Mouse (Mus musculus) cerebellum, postnatal 36 days (tissue): Measurements from ENCODE around the gene Maml3.

Experiments
- DNase-seq, 2 experiments: peaks; one replicate each; pipeline ENCODE4 v3.0.0; 2021 to 2022; ENCODE audit warnings: mixed read lengths in 2 of 2

Maml3 gene

GRCm38 (mm10) chr3:51866446-51866845 lies 238.4 kb downstream of the Maml3 start:
- peak; percentile 62 to 69 for DNase-seq

DNA sequence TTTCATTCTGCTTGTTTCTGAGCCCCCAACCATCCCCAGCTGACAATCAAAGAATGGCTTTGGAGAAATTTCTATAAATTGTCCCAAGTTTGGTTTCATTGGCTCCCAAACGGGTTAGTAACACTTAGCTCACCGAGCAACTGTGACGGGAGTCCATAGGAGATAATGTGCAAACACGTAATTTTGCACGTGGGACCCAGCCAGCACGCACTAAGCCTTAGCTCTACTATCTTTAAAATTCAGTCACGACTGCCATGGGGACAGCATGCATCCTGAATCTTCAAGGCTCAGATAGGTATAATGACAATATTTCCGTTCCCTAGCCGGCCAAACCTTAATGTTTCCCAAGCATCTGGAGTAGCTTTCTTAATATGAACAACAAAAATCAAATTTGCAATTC lies 243.2 kb downstream of the Maml3 start:
- DNase-seq: no peak

DNA sequence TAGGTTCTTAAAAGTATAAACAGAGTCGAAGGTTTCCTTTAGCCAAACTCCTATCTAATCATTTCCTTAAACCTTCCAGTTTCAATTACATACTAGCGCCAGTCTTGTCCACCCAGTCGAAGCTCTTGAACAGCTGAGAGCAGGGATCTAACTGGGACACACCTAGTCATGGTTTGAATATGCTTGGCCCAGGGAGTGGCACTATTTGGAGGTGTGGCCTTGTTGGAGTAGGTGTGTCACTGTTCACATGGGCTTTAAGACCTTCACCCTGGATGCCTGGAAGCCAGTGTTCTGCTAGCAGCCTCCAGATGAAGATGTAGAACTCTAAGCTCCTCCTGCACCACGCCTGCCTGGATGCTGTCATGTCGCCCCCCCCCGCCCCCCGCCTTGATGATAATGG lies 244.4 kb downstream of the Maml3 start:
- DNase-seq: no peak

GRCm38 (mm10) chr3:51859208-51859607 lies 245.7 kb downstream of the Maml3 start:
- no peak for DNase-seq

GRCm38 (mm10) chr3:51854152-51854551 lies 250.7 kb downstream of the Maml3 start:
- DNase-seq: no peak

- no peak for DNase-seq
These were observed 251.3 kb downstream of the Maml3 start for GRCm38 (mm10) chr3:51853610-51854009.

DNA sequence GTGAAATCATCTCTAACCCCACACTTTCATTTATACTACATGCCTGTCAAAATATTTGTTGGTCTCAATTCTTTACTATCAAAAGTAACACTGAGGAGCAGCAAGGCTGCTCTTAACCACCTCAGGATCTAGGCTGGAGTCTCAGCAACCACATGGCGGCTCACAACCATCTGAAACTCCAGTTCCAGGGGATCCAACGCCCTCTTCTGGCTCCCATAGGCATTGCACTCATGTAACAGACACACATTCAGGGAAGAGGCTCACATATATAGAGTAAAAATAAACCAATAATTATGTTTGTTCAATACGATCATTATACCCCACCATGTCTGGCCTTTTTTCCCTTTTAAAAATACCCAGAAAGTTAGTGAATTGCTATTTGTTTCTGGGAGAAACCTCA lies 252.2 kb downstream of the Maml3 start:
- no peak for DNase-seq

GRCm38 (mm10) chr3:51851596-51851995 lies 253.3 kb downstream of the Maml3 start:
- no peak for DNase-seq

DNA sequence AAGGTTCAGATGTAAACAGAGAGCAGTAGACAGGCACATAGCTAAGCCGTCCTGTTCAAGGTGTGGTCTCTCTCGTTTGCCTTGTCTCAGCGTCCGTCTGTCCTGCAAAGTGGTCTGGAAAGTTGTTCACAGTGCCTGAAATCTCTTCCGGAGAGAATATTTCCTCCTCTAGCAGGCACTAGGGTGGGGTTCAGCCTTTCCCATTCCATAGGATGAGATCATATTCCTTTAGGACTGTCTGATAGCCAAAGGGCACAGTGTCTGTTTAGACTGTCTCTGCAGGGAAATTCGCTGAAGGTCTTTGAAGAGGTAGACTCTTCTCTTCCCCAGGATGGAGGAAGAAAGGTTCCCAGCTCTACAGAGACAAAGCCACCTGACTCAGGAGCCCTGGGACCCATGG lies 255.4 kb downstream of the Maml3 start:
- no peak for DNase-seq

DNA sequence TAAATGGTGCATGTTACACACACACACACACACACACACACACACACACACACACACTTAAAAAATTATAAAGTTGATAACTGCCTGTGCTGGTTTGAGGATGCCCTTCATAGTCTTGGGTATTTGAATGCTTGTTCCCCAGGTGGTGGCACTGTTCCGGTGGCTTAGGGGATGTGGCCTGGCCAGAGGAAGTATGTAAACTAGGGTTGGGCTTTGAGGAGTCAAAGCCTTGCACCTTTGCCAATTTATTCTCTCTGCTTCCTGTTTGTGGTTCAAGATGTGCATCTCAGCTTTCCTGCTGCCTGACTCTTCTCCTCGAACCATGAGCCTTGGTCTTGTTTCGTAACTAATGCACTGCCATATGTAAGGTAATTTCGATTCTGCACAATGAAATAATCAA lies 257.6 kb downstream of the Maml3 start:
- DNase-seq: no peak

GRCm38 (mm10) chr3:51844255-51844654 lies 260.6 kb downstream of the Maml3 start:
- DNase-seq: no peak

GRCm38 (mm10) chr3:51842140-51842539 lies 262.7 kb downstream of the Maml3 start:
- no peak for DNase-seq

DNA sequence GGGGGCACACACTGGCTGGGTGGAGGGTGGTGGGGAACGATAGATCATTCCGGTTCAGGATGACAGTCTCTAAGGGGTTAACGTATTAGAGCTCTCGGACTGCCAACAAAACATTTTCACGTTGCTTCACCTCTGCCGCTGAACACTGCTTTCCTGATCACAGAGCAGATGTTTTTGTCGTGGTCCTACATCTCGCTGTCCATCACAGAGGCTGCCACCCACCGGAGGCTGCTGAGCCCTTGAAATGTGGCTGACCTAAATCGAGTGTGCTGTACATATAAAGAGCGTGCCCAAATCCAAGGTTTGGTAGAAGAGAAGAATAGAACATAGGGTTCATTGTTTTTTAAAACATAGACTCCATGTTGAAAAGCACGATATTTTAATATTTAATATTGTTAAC lies 263.3 kb downstream of the Maml3 start:
- no peak for DNase-seq

DNA sequence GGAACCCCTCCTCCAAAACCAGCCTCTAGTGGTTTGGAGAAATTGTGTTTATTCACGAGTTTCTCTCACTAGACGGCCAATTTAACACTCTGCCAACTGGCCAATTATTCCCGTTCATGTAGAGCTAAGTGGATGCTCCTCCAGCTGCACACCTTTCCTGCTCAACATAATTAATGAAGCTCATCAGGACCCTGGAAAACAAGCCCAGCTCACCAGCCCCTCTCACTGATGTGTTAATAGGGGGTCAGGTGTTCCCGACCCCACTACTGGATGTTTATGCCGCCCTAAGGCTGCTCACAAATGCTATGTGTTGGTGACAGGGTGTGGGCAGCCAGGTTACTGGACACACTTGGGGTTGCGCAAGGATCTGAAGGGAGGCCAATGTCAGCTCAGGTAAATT lies 263.7 kb downstream of the Maml3 start:
- no peak for DNase-seq

- DNase-seq: no peak
These were observed 264.6 kb downstream of the Maml3 start for GRCm38 (mm10) chr3:51840095-51840805.

DNA sequence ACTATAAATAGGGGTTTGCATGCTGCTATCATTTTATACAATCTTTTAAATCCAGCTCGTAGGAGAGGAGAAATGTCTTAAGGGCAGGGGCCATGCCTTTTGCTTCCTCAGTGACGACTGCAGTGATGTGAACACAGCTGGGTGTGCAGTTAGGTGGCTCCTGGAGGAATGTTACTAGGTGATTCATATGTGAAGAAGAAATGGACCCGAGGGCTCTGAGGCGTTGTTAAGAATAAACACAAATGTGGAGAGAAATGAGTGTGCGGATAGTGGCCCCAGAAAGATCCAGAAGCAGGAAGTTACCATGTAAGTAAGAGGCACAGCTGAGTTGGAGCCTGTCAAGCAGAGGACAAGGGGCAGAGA lies 265.5 kb downstream of the Maml3 start:
- no peak for DNase-seq

DNA sequence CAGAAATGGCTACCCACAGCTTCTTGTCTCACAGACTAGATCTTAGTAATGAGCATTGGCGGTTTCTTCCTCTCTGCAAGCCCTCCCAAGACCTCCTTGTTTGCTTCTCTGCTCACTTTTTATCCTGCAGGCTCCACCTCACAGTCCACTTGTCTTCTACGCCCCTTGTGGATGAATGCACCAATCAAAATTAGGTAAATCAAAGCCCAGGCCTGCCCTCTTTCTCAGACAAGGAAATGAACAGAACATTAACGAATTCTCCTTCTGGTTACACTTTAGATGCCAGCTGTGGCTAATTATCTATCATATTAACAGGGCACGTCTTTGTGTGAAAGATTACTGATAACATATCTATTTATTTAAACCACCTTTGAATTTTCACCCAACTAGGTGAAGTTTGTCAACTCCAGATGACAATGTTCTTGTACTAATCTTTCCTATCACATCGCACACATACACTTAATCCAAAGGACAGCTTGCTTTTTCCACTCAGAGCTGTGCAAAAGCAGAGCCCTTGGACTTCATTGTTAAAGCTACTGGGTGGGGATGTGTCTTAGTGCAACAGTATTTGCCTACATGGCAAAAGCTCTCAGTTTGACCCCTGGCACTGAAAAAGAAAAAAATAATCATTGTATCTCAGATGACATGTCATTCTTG lies 266.1 kb downstream of the Maml3 start:
- DNase-seq: no peak

GRCm38 (mm10) chr3:51832985-51833384 lies 271.9 kb downstream of the Maml3 start:
- DNase-seq: no peak

GRCm38 (mm10) chr3:51830821-51831429 lies 274.0 kb downstream of the Maml3 start:
- DNase-seq: no peak

GRCm38 (mm10) chr3:51825530-51825929 lies 279.3 kb downstream of the Maml3 start:
- DNase-seq: no peak

- peak; percentile 74 for DNase-seq
These were observed 280.4 kb downstream of the Maml3 start for GRCm38 (mm10) chr3:51824506-51824905.

DNA sequence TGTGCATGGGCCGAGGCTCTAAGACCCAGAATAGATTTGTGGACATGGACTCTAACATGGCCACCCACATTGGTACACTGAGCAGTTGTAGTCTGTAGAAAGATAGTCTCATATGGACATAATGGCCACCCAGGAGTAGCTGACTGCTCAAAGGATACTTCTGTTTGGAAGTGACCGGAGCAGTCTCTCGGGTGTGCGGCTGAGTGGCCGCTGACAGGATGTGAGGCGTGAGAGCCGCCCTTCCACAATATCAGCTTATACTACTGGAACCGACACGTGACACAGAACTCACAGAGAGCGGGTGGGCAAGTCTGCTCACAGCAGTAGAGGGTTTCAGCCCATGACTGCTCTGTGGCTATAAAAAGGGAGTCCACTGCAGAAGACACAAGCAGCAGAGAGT lies 283.3 kb downstream of the Maml3 start:
- no peak for DNase-seq

DNA sequence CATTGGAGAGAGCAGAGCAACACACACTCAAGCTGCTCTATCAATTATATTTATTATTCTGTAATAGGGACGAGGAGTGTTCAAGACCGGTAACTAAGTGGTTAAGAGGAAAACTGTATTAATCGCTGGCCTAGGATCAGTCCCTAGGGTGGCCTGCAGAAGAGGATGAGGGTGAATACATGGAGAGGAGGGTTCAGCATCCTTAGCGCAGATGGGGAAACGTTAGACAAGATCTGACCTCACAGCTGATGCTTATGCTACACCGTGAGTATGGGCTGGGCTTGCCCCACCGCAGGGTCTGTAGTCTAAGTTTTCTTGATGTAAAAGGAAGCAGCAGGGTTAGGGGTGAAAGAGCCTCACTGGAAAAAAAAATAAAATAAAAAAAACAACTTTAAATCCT lies 285.8 kb downstream of the Maml3 start:
- DNase-seq: no peak

DNA sequence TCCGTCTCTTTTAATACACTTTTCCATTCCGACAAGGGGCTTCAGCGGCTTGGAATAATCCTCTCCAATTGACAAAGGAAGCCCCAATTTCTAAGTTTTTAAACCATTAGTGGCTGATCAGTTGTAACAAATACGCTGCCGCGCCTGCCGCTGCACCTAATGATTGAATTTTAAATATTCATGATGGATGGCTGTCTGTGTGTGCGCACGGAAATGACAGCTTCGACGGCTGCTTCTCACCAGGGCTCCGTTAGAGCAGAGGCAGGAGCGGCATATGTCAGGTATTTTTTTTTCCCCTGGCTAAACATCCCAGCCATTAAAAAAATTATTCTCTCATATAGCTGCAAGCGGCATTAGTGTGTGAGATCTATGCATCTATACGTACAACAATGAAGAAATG lies 287.0 kb downstream of the Maml3 start:
- DNase-seq: no peak
